Mouse (Mus musculus): ENCODE measurements around the gene Tcf7.

DNA sequence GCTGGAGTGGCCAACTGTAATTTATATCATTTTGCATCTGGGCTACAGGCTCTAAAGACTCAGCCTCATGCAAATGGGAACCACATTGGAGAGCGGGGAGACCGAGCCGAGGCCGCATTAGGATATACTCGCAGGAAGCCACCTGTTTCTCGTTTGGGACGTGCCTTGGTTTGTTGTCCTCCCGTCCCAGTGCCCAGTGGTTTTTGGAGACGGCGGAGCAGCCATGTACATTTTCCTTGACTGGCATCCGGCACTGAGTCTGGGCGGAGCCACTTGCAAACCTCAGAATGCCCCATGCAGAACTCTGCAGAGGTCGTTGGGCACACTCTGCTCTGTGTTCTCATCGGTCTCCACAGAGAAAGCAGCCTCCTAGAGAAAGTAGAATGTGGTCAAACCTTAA lies 27.9 kb upstream of the Tcf7 start:
- TF ChIP-seq CTCF (IDR thresholded peaks at IDR 0.05; ENCODE audit: borderline replicate concordance, insufficient read depth, low read depth, low read length) = no peak
- TF ChIP-seq POLR2A (IDR thresholded peaks at IDR 0.05; ENCODE audit: borderline replicate concordance, insufficient read depth, low read length) = no peak

All from cerebellum, adult 2 months (tissue).